Comparison of ENCODE assay signal across 8 mouse cellular contexts in genomic region chr10:18022741-18023347, GRCm38 (mm10). TPM values are rescaled to one million over a fixed set of nuclear protein-coding genes. Genes with fewer than 3 reads are reported as not detected.
DNase-seq lines count a peak whose midpoint lies in the region; ATAC-seq and TF ChIP-seq lines count a peak whose summit lies in the region.

TSS of gene Abracl (minus strand) at chr10:18023288.

- intact Hi-C loops in gastrocnemius, adult 2 months (cut with DNase I) = loop anchor here (5.0 kb wide), 1 partner anchor 71 kb away; no protein-coding TSS in a partner anchor

- WGBS in hindbrain, embryonic 16.5 days = under 1% methylated on average over 33 of the region's 37 CpGs

- ATAC-seq in activated CD4-positive, CD25-positive, alpha-beta regulatory T cell, adult 4 months = peak; percentile 90
- ATAC-seq in common myeloid progenitor, adult 5-6 weeks (replicated peaks; ENCODE audit: low read depth, poor library complexity, severe bottlenecking) = peak; percentile 95
- ATAC-seq in hindbrain, embryonic 16.5 days = peak; percentile 96

- peak within 1 kb of the TSS; percentile 71 for H3K4me2 ChIP-seq in hindbrain, embryonic 16.5 days (ENCODE audit: low read length)

- H3K4me3 ChIP-seq in gastrocnemius, adult 2 months = peak within 1 kb of the TSS; percentile 79
- H3K4me3 ChIP-seq in hindbrain, embryonic 16.5 days (ENCODE audit: low read length) = peak within 1 kb of the TSS; percentile 82

- DNase-seq in gastrocnemius, adult 2 months = peak; percentile 73
- peak; percentile 29 for DNase-seq in left cerebral cortex, adult 11 months (ENCODE audit: low spot score)
- DNase-seq in lung, postnatal 4 days = peak; percentile 86 to 88
- DNase-seq in retina, postnatal 7 days (ENCODE audit: low read depth, low spot score) = peak; percentile 27
- peak; percentile 55 to 71 for DNase-seq in urinary bladder, adult 18-20 months (ENCODE audit: low spot score in 2 of 2)

- H3K9ac ChIP-seq in hindbrain, embryonic 16.5 days (ENCODE audit: low read depth, low read length) = peak within 1 kb of the TSS; percentile 88

- no peaks in the 10 kb centered on the region for H3K9me3 ChIP-seq in hindbrain, embryonic 16.5 days (ENCODE audit: control insufficient read depth, low read length)

- peak within 1 kb of the TSS; percentile 86 for H3K27ac ChIP-seq in gastrocnemius, adult 2 months
- H3K27ac ChIP-seq in hindbrain, embryonic 16.5 days (ENCODE audit: low read depth, low read length) = peak within 1 kb of the TSS; percentile 93

- TF ChIP-seq CTCF in gastrocnemius, adult 2 months (IDR thresholded peaks at IDR 0.05) = peak; percentile 20; the same call in 1 of the 2 replicates

- H3K36me3 ChIP-seq in hindbrain, embryonic 16.5 days (ENCODE audit: control insufficient read depth, insufficient read depth, low read length) = no peaks in the 10 kb centered on the region

- H3K4me1 ChIP-seq in hindbrain, embryonic 16.5 days (ENCODE audit: control insufficient read depth, insufficient read depth, low read depth, low read length) = peaks cover 2% of the 10 kb centered on the region; the same call in 1 of the 2 replicates

- no peaks in the 10 kb centered on the region for H3K27me3 ChIP-seq in hindbrain, embryonic 16.5 days (replicated peaks; ENCODE audit: control insufficient read depth, insufficient read depth, low read length)

RNA-seq across cellular contexts. Expression of gene Abracl, which starts in this region (rescaled TPM):
- 100 to 1,000 TPM; 532 to 579 TPM for polyA plus RNA-seq in activated CD4-positive, CD25-positive, alpha-beta regulatory T cell, adult 4 months (2017; shearing (Covaris generic))
- total RNA-seq in common myeloid progenitor, adult 5-6 weeks (2017) = 349 and 398 TPM in 2 replicates
- 1 to 10 TPM; 2.1 to 3.2 TPM for total RNA-seq in gastrocnemius, adult 2 months (2021)
- polyA plus RNA-seq in hindbrain, embryonic 16.5 days (2015; fragmentation: Nextera tagmentation; extraction: Ambion mirVana) = 51.6 and 51.7 TPM in 2 replicates

Comparison
In these comparisons a context has a peak if more than half of its experiments do, and no peak if none do; other contexts are left out.
1. Peak in every context shown above with its lines: DNase-seq, ATAC-seq, H3K4me3 ChIP-seq and H3K27ac ChIP-seq.
2. RNA of gene Abracl (total RNA-seq): 349 to 398 TPM in common myeloid progenitor, adult 5-6 weeks; 2.1 to 3.2 TPM in gastrocnemius, adult 2 months; every median in the first group is over 10 times any median in the second.
3. RNA of gene Abracl (polyA plus RNA-seq): 532 to 579 TPM in activated CD4-positive, CD25-positive, alpha-beta regulatory T cell, adult 4 months; 51.6 to 51.7 TPM in hindbrain, embryonic 16.5 days; every median in the first group is over 10 times any median in the second.
4. DNase-seq: peak in every context shown above with its lines; median percentile 87 in lung, postnatal 4 days; 73 in gastrocnemius, adult 2 months; 63 in urinary bladder, adult 18-20 months; 29 in left cerebral cortex, adult 11 months; 27 in retina, postnatal 7 days.